Mouse (Mus musculus) MEL (cell line): ENCODE measurements around the gene Gfm1.

ENCODE experiments used
- CTCF ChIP-seq, 3 experiments: IDR thresholded peaks in 2 of 3; conservative IDR thresholded peaks in 1 of 3; 2 replicates each; pipeline ENCODE4 v1.5.1; 2011 to 2012; ENCODE audit warnings: low read length in 3 of 3, low read depth in 2 of 3, mild to moderate bottlenecking in 2 of 3, improper control_type of control experiment in 1 of 3, inconsistent platforms in 1 of 3, mixed read lengths in 1 of 3, moderate library complexity in 1 of 3; ENCODE audit not compliant: control insufficient read depth in 1 of 3, insufficient read depth in 1 of 3, poor library complexity in 1 of 3, severe bottlenecking in 1 of 3
- POLR2A ChIP-seq, 2 experiments: IDR thresholded peaks; 2 replicates each; pipeline ENCODE4 v1.6.1; 2011 to 2012; ENCODE audit warnings: low read length in 2 of 2, mild to moderate bottlenecking in 2 of 2, control low read depth in 1 of 2, improper control_type of control experiment in 1 of 2, low read depth in 1 of 2, moderate library complexity in 1 of 2; ENCODE audit not compliant: control insufficient read depth in 1 of 2, insufficient read depth in 1 of 2, poor library complexity in 1 of 2

DNA sequence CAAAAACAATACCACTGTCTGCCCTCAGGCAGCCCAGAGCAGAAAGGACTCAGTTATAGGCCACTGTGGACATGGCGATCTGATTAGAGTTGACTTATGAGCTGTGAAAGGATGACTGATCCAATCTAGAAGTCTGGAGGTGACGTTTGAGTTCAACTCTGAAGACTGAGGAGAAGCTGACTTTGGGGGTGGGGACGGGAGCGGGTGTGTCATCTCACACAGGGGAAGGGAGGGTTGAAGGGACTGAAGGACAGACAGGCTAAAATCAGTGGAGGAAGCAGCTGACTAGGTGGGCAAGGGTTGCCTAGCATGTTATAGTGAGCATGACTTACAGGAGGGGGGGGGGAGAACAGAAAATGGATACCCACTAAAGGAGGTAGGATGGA, 69.5 kb downstream of the Gfm1 start:
- TF ChIP-seq POLR2A (IDR thresholded peaks at IDR 0.05; ENCODE audit: control insufficient read depth in 1 of 2, insufficient read depth in 1 of 2, low read depth in 1 of 2, low read length in 2 of 2, poor library complexity in 1 of 2) = no peak
- no peak for TF ChIP-seq CTCF (IDR thresholded peaks at IDR 0.05 in 2 of 3, conservative IDR thresholded peaks at IDR 0.05 in 1 of 3; ENCODE audit: control insufficient read depth in 1 of 3, insufficient read depth in 1 of 3, low read depth in 2 of 3, low read length in 3 of 3, poor library complexity in 1 of 3, severe bottlenecking in 1 of 3)
